Comparison of ENCODE assay signal across 9 mouse cellular contexts in the genomic region with DNA sequence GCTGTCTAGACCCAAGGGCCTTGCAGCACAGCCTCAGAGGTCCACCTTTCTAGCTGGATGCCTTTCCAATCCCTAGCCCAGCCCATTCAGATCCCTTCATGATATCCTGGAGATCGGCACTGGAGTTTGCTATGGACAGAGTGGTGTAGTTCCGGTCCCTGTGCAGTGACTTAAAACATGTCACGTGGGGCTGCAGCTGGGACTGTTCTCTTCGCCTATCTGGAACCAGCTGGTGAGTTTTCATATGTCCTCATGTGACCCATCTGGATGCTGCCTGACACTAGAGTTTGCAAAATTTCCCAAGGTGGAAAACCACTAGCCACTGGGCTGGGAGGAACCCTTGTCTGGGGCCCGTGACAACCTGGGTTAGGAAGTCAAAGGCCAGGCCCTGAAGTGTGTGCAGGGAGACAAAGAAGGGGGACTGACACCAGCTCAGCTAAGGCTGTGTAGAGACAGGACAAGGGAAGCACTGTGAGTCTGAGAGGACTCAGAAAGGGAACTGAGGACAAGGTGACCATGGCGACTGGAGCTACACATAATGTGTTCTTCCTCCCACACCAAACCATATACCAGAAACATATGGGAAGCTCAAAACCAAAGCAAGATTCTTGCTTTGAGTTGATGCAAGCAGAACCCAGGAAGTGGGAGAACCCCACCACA.
A peak's percentile ranks its signal among the peaks of the same experiment; 100 is the strongest.
DNase-seq lines count a peak whose midpoint lies in the region; ATAC-seq and TF ChIP-seq lines count a peak whose summit lies in the region.
"Had no signal": no experiment of that assay in that cellular context is flagged by ENCODE, and none has a peak within 500 bp of the region (broad histone marks: within the 10 kb centered on the region; RNA-seq: fewer than 3 reads in every experiment).

No protein-coding gene starts in this region.

- no peak overlapping the region for H3K9ac ChIP-seq in forebrain, embryonic 13.5 days

- no peak overlapping the region for H3K4me3 ChIP-seq in thymus, adult 2 months (ENCODE audit: control insufficient read depth, insufficient read depth, low read length)
- no peak overlapping the region for H3K4me3 ChIP-seq in cerebellum, adult 2 months (replicated peaks; ENCODE audit: insufficient read depth, low read depth, low read length)
- H3K4me3 ChIP-seq in forebrain, embryonic 13.5 days = no peak overlapping the region
- H3K4me3 ChIP-seq: limb, embryonic 10.5 days had no signal

- TF ChIP-seq POLR2A in thymus, adult 2 months (IDR thresholded peaks at IDR 0.05; ENCODE audit: control insufficient read depth, extremely low read depth, insufficient read depth, low read length, poor library complexity) = no peak
- TF ChIP-seq POLR2A in cerebellum, adult 2 months (IDR thresholded peaks at IDR 0.05; ENCODE audit: borderline replicate concordance, insufficient read depth, low read length) = no peak

- no peak for DNase-seq in thymus, adult 2 months
- no peak for DNase-seq in thymus, adult 18-20 months
- peak; percentile 40 to 55 for DNase-seq in heart, postnatal 14 days
- peak; percentile 21 for DNase-seq in lung, postnatal 10 days
- DNase-seq in cerebellum, adult 2 months = no peak
- no peak for DNase-seq in frontal cortex, adult 2 months (ENCODE audit: extremely low spot score in 1 of 2, low spot score in 1 of 2)
- DNase-seq: cerebellum, postnatal 36 days had no signal

- intact Hi-C loops in heart, postnatal 14 days (cut with DNase I) = no loop called here

- H3K4me2 ChIP-seq in forebrain, embryonic 13.5 days = no peak overlapping the region

- 73% methylated on average over 6 of the region's 6 CpGs for WGBS in thymus, adult 2 months
- WGBS in cerebellum, adult 2 months = 78% methylated on average over 6 of the region's 6 CpGs
- WGBS in forebrain, embryonic 13.5 days = 89% methylated on average over 6 of the region's 6 CpGs

- TF ChIP-seq CTCF in thymus, adult 2 months (IDR thresholded peaks at IDR 0.05; ENCODE audit: borderline replicate concordance, control insufficient read depth, extremely low read depth, insufficient read depth, low read length, poor library complexity) = no peak
- no peak for TF ChIP-seq CTCF in cerebellum, adult 2 months (IDR thresholded peaks at IDR 0.05; ENCODE audit: borderline replicate concordance, insufficient read depth, low read depth, low read length)

- H3K4me1 ChIP-seq in thymus, adult 2 months (replicated peaks; ENCODE audit: control insufficient read depth, insufficient read depth, low read length) = no peaks in the 10 kb centered on the region; the same call in 1 of the 2 replicates
- peaks cover 5% of the 10 kb centered on the region for H3K4me1 ChIP-seq in cerebellum, adult 2 months (ENCODE audit: control insufficient read depth, insufficient read depth, low read length)
- no peaks in the 10 kb centered on the region for H3K4me1 ChIP-seq in forebrain, embryonic 13.5 days

- no peaks in the 10 kb centered on the region for H3K27me3 ChIP-seq in thymus, adult 2 months (ENCODE audit: control insufficient read depth, insufficient read depth, low read length)
- H3K27me3 ChIP-seq in cerebellum, adult 2 months (ENCODE audit: control insufficient read depth, insufficient read depth, low read length) = no peaks in the 10 kb centered on the region
- H3K27me3 ChIP-seq in forebrain, embryonic 13.5 days = no peaks in the 10 kb centered on the region

- ATAC-seq in forebrain, embryonic 13.5 days = no peak

- H3K9me3 ChIP-seq in forebrain, embryonic 13.5 days (replicated peaks) = no peaks in the 10 kb centered on the region
- H3K9me3 ChIP-seq: limb, embryonic 10.5 days had no signal

- no peaks in the 10 kb centered on the region for H3K36me3 ChIP-seq in thymus, adult 2 months (ENCODE audit: control insufficient read depth, insufficient read depth, low read length)
- no peaks in the 10 kb centered on the region for H3K36me3 ChIP-seq in forebrain, embryonic 13.5 days (ENCODE audit: poor library complexity, severe bottlenecking)
- H3K36me3 ChIP-seq: limb, embryonic 10.5 days had no signal

- peak overlapping the region; percentile 46; the same call in 1 of the 2 replicates for H3K27ac ChIP-seq in thymus, adult 2 months (ENCODE audit: control insufficient read depth, insufficient read depth, low read length)
- no peak overlapping the region for H3K27ac ChIP-seq in cerebellum, adult 2 months (ENCODE audit: insufficient read depth, low read length)
- H3K27ac ChIP-seq in forebrain, embryonic 13.5 days = no peak overlapping the region
- H3K27ac ChIP-seq: limb, embryonic 10.5 days had no signal

Comparison
In these comparisons a context has a peak if more than half of its experiments do, and no peak if none do; other contexts are left out.
1. DNase-seq: peak in heart, postnatal 14 days (2 of 2) and lung, postnatal 10 days (single experiment); none in thymus, adult 2 months (single experiment), thymus, adult 18-20 months (0 of 2), cerebellum, adult 2 months (0 of 2) and frontal cortex, adult 2 months (0 of 2).